Mouse (Mus musculus) midbrain, embryonic 12.5 days (tissue): Measurements from ENCODE around the gene Cacna1h. TPM values are rescaled to one million over a fixed set of nuclear protein-coding genes. Genes with fewer than 3 reads are reported as not detected.

Experiments
- ATAC-seq: fragments of 200-750 bp; cut with Nextera tagmentation; 2 replicates; pipeline ENCODE4 v1.8.0; 2017; ENCODE audit warnings: low read depth, moderate TSS enrichment, moderate library complexity; ENCODE audit not compliant: low FRiP score
- H3K27ac ChIP-seq: fragments of 300-500 bp; sonication (generic); replicated peaks from 2 replicates; pipeline ENCODE4 v1.5.1; 2016; ENCODE audit warnings: mild to moderate bottlenecking
- H3K27me3 ChIP-seq: fragments of 300-500 bp; sonication (generic); 2 replicates; pipeline ENCODE4 v1.6.1; 2016; ENCODE audit warnings: mild to moderate bottlenecking
- H3K36me3 ChIP-seq: fragments of 300-500 bp; sonication (generic); 2 replicates; pipeline ENCODE4 v1.6.1; 2016
- H3K4me1 ChIP-seq: fragments of 300-500 bp; sonication (generic); 2 replicates; pipeline ENCODE4 v1.6.1; 2016
- H3K4me2 ChIP-seq: fragments of 300-500 bp; sonication (generic); replicated peaks from 2 replicates; pipeline ENCODE4 v1.6.1; 2016; ENCODE audit warnings: mild to moderate bottlenecking, moderate library complexity
- H3K4me3 ChIP-seq: fragments of 300-500 bp; sonication (generic); 2 replicates; pipeline ENCODE4 v1.5.1; 2016; ENCODE audit warnings: mild to moderate bottlenecking
- H3K9ac ChIP-seq: fragments of 300-500 bp; sonication (generic); replicated peaks from 2 replicates; pipeline ENCODE4 v1.6.1; 2016; ENCODE audit warnings: mild to moderate bottlenecking, moderate library complexity
- H3K9me3 ChIP-seq: fragments of 300-500 bp; sonication (generic); 2 replicates; pipeline ENCODE4 v1.6.1; 2016; ENCODE audit warnings: mild to moderate bottlenecking
- WGBS: fragments of 180-500 bp; shearing (Covaris S2); methylation state at CpG from one replicate; pipeline ENCODE4 v1.1.7; 2016; 5-methylcytosine and 5-hydroxymethylcytosine counted together
- polyA plus RNA-seq: library from polyadenylated mRNA; unstranded; fragments of >200 nt; fragmentation: Nextera tagmentation; extraction: Ambion mirVana; gene quantifications from 2 replicates; pipeline ENCODE4 v1.2.1, GENCODE M21; 2016

Gene Cacna1h
- polyA plus RNA-seq, 1 experiment from 2014 or later, result 10.4 TPM

DNA sequence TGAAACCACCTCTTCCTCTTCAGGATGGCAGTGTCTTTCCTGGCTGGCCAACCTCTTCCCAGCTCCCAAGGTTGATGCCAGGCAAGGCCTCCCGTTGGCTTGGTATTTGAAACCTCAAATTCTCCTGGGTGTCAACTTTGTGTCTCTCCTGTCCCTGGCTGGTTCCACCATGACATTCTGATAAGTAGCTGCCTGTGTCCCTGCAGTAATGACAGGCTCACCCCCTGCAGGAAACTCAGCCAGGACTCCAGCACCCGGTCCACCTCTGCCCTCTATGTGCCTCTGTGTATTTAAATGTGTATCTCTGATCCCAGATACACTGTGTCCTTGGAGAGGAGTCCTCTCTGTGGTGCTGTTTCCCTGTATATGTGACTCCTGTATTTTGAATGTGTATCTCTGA is 32.7 kb upstream of the Cacna1h start:
- Histone ChIP-seq H3K27me3 (peaks cover 19% of the 10 kb centered on the region), H3K4me3 (no peak overlapping the region), H3K27ac (no peak overlapping the region), H3K4me2 (no peak overlapping the region), H3K9me3 (no peaks in the 10 kb centered on the region), H3K9ac (no peak overlapping the region), H3K36me3 (no peaks in the 10 kb centered on the region), H3K4me1 (peaks cover 14% of the 10 kb centered on the region)
- ATAC-seq, result no peak
- WGBS, result 89% methylated on average over 2 of the region's 2 CpGs

DNA sequence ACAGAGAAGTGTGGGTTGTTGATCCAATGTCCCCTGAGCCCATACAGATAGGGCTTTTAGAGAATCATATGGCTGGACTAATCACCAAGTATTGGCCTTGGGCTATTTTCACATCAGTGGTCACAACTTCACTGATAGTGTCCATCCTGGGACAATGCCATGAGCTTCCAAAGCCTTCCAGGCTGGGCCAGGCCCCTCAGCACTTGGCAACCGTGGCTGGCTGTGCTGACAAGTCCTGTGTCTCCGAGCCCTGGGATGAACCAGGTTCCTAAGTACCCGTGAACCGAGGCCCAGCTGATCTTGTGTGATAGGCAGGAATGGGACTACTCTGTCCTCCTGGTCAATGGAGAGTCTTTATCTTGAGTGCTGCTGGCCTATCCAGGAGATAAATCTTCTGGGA is 30.5 kb upstream of the Cacna1h start:
- H3K27me3 ChIP-seq, result peaks cover 5% of the 10 kb centered on the region; the same call in 1 of the 2 replicates
- H3K27ac ChIP-seq, result no peak overlapping the region
- H3K4me2 ChIP-seq, result no peak overlapping the region
- ATAC-seq, result no peak
- H3K9ac ChIP-seq, result no peak overlapping the region
- 0 out of 2 replicates have a peak, but pooled peaks cover 2% of the 10 kb centered on the region for H3K9me3 ChIP-seq
- H3K36me3 ChIP-seq, result no peaks in the 10 kb centered on the region
- WGBS, result 83% methylated on average over 4 of the region's 4 CpGs
- H3K4me1 ChIP-seq, result peaks cover 13% of the 10 kb centered on the region
- H3K4me3 ChIP-seq, result no peak overlapping the region

DNA sequence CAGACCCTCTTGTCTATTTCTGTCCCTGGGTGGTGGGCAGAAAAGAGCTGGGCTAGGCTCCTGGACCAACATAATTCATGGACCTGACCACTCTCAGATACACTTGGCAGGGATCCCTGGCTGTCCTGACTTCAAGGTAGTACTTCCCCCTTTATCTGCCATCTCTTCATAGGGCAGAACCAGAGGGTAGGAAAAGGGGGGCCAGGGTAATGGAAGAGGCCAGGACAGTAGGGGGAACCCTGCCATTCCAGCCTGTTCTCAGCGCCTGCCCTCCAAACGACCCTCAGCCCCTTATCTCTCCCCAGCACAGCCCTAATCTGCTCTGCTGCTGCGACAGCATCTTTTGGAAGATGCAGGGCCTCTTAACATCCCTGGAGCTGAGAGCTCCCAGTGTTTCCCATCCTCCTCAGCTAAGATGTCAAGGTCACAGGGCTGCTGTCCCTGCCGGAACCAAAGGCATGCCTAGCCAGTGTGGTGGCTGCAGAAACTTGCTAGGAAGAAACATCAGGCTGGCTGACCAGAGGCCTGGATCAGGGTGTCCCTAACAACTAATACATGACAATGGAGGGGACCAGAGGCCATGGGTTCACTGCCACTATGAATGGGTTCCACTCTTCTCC is 29.9 kb upstream of the Cacna1h start:
- Histone ChIP-seq H3K4me3 (no peak overlapping the region), H3K36me3 (no peaks in the 10 kb centered on the region), H3K9me3 (0 out of 2 replicates have a peak, but pooled peaks cover 2% of the 10 kb centered on the region), H3K27ac (no peak overlapping the region), H3K4me2 (no peak overlapping the region), H3K4me1 (peaks cover 13% of the 10 kb centered on the region), H3K27me3 (no peaks in the 10 kb centered on the region; the same call in 1 of the 2 replicates), H3K9ac (no peak overlapping the region)
- no peak for ATAC-seq
- 70% methylated on average over 4 of the region's 4 CpGs for WGBS

DNA sequence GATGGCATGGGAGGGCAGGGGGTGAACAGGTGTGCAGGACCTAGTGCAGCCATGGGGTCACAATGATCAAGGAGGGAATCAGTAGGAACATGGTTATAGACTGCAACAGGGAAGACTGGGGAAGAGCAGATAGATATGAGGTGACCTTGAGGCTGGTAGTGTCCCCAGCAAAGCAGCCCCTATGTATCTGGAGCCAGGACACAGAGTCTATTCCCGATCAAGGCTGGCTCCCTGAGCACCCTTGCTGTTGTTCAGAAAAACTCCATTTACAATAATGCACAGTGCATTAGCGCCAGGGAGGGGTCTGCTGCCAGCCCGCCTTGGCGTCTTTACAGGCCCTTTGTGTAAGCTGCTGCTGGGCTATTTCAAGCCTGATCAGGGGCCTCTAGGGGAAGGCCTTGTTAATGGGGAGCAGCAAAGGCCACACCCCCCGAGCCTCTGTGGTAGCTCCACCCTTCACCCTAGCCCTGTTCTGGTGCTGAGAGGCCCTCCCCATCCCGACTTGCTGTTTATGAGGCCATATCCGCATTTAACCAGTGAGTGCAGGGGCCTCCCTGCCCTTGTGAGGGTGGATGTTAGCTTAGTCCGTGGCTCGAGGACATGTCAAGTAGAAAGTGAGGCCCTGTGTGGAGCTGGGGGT is 28.8 kb upstream of the Cacna1h start:
- Histone ChIP-seq H3K9me3 (0 out of 2 replicates have a peak, but pooled peaks cover 2% of the 10 kb centered on the region), H3K4me2 (no peak overlapping the region), H3K27ac (no peak overlapping the region), H3K27me3 (no peaks in the 10 kb centered on the region; the same call in 1 of the 2 replicates), H3K4me1 (peaks cover 13% of the 10 kb centered on the region), H3K9ac (no peak overlapping the region), H3K4me3 (no peak overlapping the region), H3K36me3 (no peaks in the 10 kb centered on the region)
- peak; percentile 60 for ATAC-seq
- WGBS, result 30% methylated on average over 9 of the region's 9 CpGs

DNA sequence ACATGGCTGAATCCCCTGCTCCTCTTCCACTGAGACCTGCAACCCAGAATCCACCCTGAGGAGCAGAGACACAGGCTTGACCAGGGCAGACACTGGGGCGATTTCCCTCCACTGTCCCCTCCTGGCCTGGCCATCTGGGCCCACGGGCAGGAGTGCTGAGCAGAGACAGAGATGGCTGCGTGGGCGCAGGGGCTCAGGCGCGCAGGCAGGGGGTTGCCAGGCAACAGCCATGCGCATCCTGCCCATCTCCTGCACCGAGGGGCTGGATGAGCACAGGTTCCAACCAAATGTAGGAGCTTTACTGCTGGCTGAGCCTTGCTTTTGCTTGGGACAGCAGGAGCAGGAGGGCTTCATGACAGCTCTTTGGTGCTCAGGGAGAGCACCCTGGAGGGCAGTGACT is 23.0 kb upstream of the Cacna1h start:
- Histone ChIP-seq H3K4me3 (no peak overlapping the region), H3K27ac (no peak overlapping the region), H3K36me3 (no peaks in the 10 kb centered on the region), H3K9me3 (0 out of 2 replicates have a peak, but pooled peaks cover 2% of the 10 kb centered on the region), H3K27me3 (peaks cover 10% of the 10 kb centered on the region; the same call in 1 of the 2 replicates), H3K4me2 (no peak overlapping the region), H3K4me1 (no peaks in the 10 kb centered on the region; the same call in 1 of the 2 replicates), H3K9ac (peak overlapping the region; percentile 4; the same call in 1 of the 2 replicates)
- WGBS, result 56% methylated on average over 8 of the region's 8 CpGs
- ATAC-seq, result no peak

DNA sequence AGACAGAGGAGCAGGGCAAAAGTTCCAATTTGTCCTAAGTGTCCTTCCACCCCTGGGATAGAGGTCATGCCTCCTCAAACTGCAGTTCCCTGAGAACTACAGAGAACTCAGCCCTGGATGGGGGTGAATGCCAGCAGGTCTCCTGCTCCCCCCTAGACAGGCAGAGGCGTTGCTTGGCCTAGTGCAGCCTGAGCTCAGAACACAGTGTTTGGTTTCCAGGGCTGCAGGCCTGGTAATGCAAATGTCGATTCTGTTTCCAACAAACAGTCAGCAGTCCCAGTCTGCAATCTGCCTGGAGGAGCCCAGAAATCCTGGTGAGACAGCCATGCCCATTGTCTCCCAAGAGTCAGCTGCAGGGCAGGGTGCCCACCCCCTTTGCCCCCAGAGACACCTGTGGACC is 20.7 kb upstream of the Cacna1h start, which contains the start of gene Tekt4:
Gene Tekt4 (plus strand): TSS at position 344 of the 400 bp plus-strand sequence.
- no peaks in the 10 kb centered on the region; the same call in 1 of the 2 replicates for H3K4me1 ChIP-seq
- peaks cover 10% of the 10 kb centered on the region; the same call in 1 of the 2 replicates for H3K27me3 ChIP-seq
- no peak within 1 kb of the TSS for H3K27ac ChIP-seq
- H3K36me3 ChIP-seq, result no peaks in the 10 kb centered on the region
- no peak within 1 kb of the TSS for H3K4me2 ChIP-seq
- H3K4me3 ChIP-seq, result no peak within 1 kb of the TSS
- H3K9ac ChIP-seq, result 0 out of 2 replicates have a peak within 1 kb of the TSS, but pooled peaks have one; percentile 15
- WGBS, result 37% methylated on average over 2 of the region's 2 CpGs
- ATAC-seq, result no peak
- H3K9me3 ChIP-seq, result no peaks in the 10 kb centered on the region

DNA sequence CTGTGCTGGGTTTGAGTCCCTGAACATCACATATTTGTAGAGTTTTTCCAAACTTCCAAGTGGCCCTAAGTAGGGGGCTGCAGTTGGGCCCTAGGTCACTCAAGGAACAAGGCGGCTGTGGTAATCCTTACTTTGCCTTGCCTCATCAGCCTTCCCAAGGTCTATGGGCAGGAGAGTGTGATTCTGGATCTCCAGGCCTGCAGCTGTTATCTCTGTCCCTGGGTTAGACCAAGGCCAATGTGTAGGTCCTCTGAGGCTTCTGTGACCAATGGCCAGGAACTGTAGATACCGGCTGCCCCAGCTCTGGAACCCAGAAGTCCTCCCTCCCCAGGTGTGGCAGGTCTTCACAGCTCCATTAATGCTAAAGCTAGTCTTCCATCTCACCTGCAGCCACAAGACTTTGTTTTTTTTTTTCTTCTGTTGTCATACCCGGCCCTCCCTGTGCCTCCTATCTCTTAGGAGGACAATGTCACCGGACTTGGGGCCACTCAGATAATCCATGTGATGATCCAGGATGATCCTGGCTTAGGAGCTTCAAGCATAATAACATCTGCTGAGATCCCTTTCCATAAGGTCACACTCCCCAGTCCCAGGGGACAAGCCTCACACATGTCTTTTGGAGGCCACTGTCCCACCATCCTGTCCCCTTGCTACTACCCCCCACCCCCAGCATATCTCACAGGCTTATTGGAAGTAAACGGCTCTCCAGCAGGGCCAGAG is 18.8 kb upstream of the Cacna1h start:
- Histone ChIP-seq H3K9me3 (no peaks in the 10 kb centered on the region), H3K9ac (no peak overlapping the region), H3K4me3 (no peak overlapping the region), H3K36me3 (no peaks in the 10 kb centered on the region), H3K27ac (no peak overlapping the region), H3K4me2 (no peak overlapping the region), H3K4me1 (no peaks in the 10 kb centered on the region; the same call in 1 of the 2 replicates), H3K27me3 (peaks cover 10% of the 10 kb centered on the region; the same call in 1 of the 2 replicates)
- ATAC-seq, result no peak
- 72% methylated on average over 5 of the region's 5 CpGs for WGBS

DNA sequence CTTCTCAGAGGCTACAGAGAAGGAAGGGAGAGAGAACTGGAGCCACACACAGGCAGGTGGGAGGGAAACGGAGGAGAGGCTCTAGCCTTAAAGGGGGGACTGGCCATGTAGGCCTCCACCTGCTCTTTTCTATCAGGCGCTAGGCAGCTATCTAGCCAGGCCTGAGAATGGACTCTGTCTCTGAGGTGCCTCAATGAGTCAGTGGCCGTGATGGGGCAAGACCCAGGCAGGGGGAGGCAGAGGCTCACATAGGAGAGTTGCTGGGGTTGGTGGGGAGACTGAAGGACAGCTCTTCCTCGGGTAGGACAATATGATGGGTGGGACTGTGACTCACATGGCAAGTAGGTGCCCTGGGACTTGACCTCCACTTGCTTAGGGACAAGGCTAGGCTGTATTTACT is 16.7 kb upstream of the Cacna1h start:
- Histone ChIP-seq H3K9ac (no peak overlapping the region), H3K36me3 (no peaks in the 10 kb centered on the region), H3K4me2 (no peak overlapping the region), H3K27me3 (peaks cover 12% of the 10 kb centered on the region; the same call in 1 of the 2 replicates), H3K27ac (no peak overlapping the region), H3K4me1 (no peaks in the 10 kb centered on the region; the same call in 1 of the 2 replicates), H3K9me3 (no peaks in the 10 kb centered on the region), H3K4me3 (no peak overlapping the region)
- ATAC-seq, result no peak
- 75% methylated on average over 4 of the region's 4 CpGs for WGBS

DNA sequence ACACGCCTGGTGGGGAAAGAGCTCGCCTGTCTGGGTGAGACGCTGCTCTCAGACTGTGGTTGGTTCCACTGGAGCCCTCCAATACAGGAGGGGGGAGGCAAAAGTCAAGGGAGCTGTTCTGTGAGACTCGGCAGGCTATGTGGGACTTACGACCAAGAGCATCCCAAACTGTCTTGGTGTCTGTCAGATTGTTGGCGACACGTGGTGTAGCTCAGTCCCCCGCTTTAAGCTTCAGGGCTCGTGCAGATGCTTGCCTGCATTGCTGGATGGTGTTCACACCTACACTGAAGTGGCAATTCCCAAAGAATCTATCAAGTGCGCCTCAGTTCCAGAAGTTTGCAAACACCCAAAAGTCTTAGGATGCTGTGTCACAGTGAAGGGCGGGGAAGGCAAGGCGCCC is 14.3 kb upstream of the Cacna1h start:
- Histone ChIP-seq H3K36me3 (no peaks in the 10 kb centered on the region), H3K27me3 (peaks cover 5% of the 10 kb centered on the region; the same call in 1 of the 2 replicates), H3K9ac (no peak overlapping the region), H3K9me3 (no peaks in the 10 kb centered on the region), H3K4me2 (no peak overlapping the region), H3K27ac (no peak overlapping the region), H3K4me3 (no peak overlapping the region), H3K4me1 (no peaks in the 10 kb centered on the region; the same call in 1 of the 2 replicates)
- ATAC-seq, result no peak
- WGBS, result 86% methylated on average over 12 of the region's 12 CpGs

DNA sequence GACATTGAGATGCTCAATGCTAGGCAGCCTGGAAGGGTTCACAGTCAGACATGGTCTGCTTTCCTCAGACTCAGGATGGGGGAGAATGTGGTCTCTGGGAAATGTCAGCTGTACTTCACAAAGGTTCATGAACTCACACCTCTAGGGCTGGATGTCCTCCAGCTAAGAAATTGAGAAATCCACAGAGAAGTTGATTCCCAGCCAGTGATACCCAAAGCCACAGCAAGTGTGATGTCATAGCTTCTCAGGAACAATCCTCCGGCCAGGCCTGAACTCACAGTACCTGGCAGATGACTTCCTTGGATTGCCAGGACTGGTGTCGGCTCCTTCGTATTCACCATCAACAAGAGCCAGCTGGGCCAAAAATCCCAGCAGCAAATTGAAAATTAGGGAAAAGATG is 12.3 kb upstream of the Cacna1h start:
- Histone ChIP-seq H3K4me3 (no peak overlapping the region), H3K4me1 (no peaks in the 10 kb centered on the region; the same call in 1 of the 2 replicates), H3K9ac (no peak overlapping the region), H3K27me3 (peaks cover 5% of the 10 kb centered on the region; the same call in 1 of the 2 replicates), H3K27ac (no peak overlapping the region), H3K9me3 (no peaks in the 10 kb centered on the region), H3K4me2 (no peak overlapping the region), H3K36me3 (no peaks in the 10 kb centered on the region)
- 96% methylated on average over 3 of the region's 3 CpGs for WGBS
- ATAC-seq, result no peak

DNA sequence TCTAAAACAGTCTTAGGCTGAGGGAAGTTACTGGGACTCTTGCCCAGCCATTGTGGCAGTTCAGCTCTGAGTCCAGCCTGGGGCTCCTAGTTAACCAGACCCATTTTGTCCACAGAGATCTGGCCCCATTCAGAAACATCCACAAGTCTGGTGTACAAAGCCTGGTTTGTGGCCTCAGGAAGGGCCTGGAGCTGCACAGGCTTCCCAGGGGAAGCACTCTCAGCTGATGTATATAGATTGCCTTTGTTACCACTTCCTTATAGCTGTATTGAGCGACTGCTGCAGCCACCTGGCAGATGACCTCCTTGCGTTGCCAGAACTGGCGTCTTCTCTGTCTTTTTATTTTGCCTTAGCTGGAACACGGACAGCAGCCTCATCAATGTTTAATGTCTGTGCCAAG is 11.5 kb upstream of the Cacna1h start:
- Histone ChIP-seq H3K4me3 (no peak overlapping the region), H3K4me1 (no peaks in the 10 kb centered on the region; the same call in 1 of the 2 replicates), H3K27me3 (peaks cover 5% of the 10 kb centered on the region; the same call in 1 of the 2 replicates), H3K9me3 (no peaks in the 10 kb centered on the region), H3K9ac (no peak overlapping the region), H3K4me2 (no peak overlapping the region), H3K27ac (no peak overlapping the region; the same call in 1 of the 2 replicates), H3K36me3 (no peaks in the 10 kb centered on the region)
- WGBS, result 65% methylated on average over 4 of the region's 4 CpGs
- no peak for ATAC-seq
